Mouse (Mus musculus) lung, postnatal 10 days (tissue): ENCODE measurements around the gene Sox30.

Experiments
- DNase-seq: peaks from one replicate; pipeline ENCODE4 v3.0.0; 2021

Gene Sox30

GRCm38 (mm10) chr11:45979946-45980892 lies at the start of gene Sox30:
Gene Sox30, plus strand, starts transcription at chr11:45980310.
- peak; percentile 75 for DNase-seq

GRCm38 (mm10) chr11:45932771-45933170 lies 47.3 kb upstream of the Sox30 start:
- DNase-seq: no peak

GRCm38 (mm10) chr11:45937478-45937877 lies 42.6 kb upstream of the Sox30 start:
- DNase-seq: no peak

GRCm38 (mm10) chr11:45938917-45939316 lies 41.2 kb upstream of the Sox30 start:
- DNase-seq: no peak

- DNase-seq: no peak
Observed at GRCm38 (mm10) chr11:45942281-45942680, 37.8 kb upstream of the Sox30 start.

- DNase-seq: peak; percentile 17
Observed at GRCm38 (mm10) chr11:45943108-45943705, 36.9 kb upstream of the Sox30 start.

- peak; percentile 16 for DNase-seq
Observed at GRCm38 (mm10) chr11:45943891-45944642, 36.0 kb upstream of the Sox30 start.

GRCm38 (mm10) chr11:45944643-45945156 lies 35.4 kb upstream of the Sox30 start, which contains the start of gene Lsm11:
Gene Lsm11, minus strand, starts transcription at chr11:45944935.
- peak; percentile 95 for DNase-seq

- no peak for DNase-seq
Observed at GRCm38 (mm10) chr11:45946796-45947195, 33.3 kb upstream of the Sox30 start.

- no peak for DNase-seq
Observed at GRCm38 (mm10) chr11:45947491-45947890, 32.6 kb upstream of the Sox30 start.

GRCm38 (mm10) chr11:45955127-45955627 lies 24.9 kb upstream of the Sox30 start, which contains the start of gene Thg1l:
Gene Thg1l, minus strand, starts transcription at chr11:45955494.
- peak; percentile 94 for DNase-seq

- peak; percentile 49 for DNase-seq
Observed at GRCm38 (mm10) chr11:45959598-45959997, 20.5 kb upstream of the Sox30 start.

GRCm38 (mm10) chr11:45960003-45960402 lies 20.1 kb upstream of the Sox30 start:
- DNase-seq: no peak

GRCm38 (mm10) chr11:45966896-45967295 lies 13.2 kb upstream of the Sox30 start:
- no peak for DNase-seq

GRCm38 (mm10) chr11:45968466-45968865 lies 11.6 kb upstream of the Sox30 start:
- DNase-seq: no peak

- DNase-seq: no peak
Observed at GRCm38 (mm10) chr11:45973635-45974034, 6.5 kb upstream of the Sox30 start.

- no peak for DNase-seq
Observed at GRCm38 (mm10) chr11:45974466-45974865, 5.6 kb upstream of the Sox30 start.

- DNase-seq: no peak
Observed at GRCm38 (mm10) chr11:45976061-45976460, 4.0 kb upstream of the Sox30 start.

- no peak for DNase-seq
Observed at GRCm38 (mm10) chr11:45980893-45981253, 763 bp downstream of the Sox30 start.

GRCm38 (mm10) chr11:45991604-45992003 lies 11.5 kb downstream of the Sox30 start:
- peak; percentile 69 for DNase-seq

- no peak for DNase-seq
Observed at GRCm38 (mm10) chr11:45992087-45992486, 12.0 kb downstream of the Sox30 start.

- peak; percentile 85 for DNase-seq
Observed at GRCm38 (mm10) chr11:46016061-46016460, 36.0 kb downstream of the Sox30 start.

GRCm38 (mm10) chr11:46020246-46020645 lies 40.1 kb downstream of the Sox30 start:
- no peak for DNase-seq
